Mouse (Mus musculus): ENCODE results near the gene Proca1.

Gene Proca1

GRCm38 (mm10) chr11:78193113-78193512 lies at the start of gene Proca1:
TSS of gene Proca1 (plus strand) at chr11:78193392.
- no peak for DNase-seq (ENCODE audit: low read depth, low spot score)

DNA sequence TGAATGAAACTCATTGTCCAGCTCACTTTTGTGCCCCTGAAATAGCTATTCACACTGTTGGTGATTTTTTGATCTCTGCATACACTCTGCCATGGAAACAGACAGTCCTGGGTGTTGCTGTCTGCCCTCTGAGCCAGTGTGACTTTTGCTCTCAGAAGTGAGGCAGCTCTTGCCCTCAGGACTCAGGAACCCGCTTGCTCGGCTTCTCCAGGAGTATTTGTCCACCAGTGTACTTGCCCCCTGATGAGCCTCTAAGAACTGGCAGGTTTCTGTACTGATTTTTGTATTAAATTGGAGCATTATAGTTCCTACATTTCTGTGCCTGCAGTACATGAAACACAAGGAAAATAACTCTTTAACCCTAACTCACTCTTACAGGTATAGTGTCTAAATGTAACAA lies 49.7 kb upstream of the Proca1 start:
- DNase-seq (ENCODE audit: low read depth, low spot score): no peak

DNA sequence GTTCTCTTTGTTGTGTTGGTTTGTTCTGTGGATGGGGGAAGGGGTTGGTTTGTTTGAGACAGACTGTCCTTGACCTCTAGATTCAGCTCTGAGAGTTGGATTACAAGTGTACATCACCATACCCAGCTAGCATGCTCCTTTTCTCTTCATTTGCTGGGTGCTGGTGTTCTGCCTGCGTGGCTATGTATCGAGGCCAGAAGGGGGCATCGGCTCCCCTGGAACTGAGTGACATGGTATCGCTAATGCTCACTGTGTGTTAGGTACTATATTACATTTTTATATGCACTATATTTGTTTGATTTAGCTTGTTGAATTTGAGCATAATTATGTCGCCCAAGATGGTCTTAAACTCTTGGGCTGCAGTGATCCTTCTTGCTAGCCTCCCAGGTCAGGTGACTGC lies 47.0 kb upstream of the Proca1 start:
- DNase-seq (ENCODE audit: low read depth, low spot score): no peak

GRCm38 (mm10) chr11:78146707-78147543 lies 46.3 kb upstream of the Proca1 start:
- DNase-seq (ENCODE audit: low read depth, low spot score): no peak

- peak; percentile 78 for DNase-seq (ENCODE audit: low read depth, low spot score)
Measured at GRCm38 (mm10) chr11:78151161-78151560, 42.0 kb upstream of the Proca1 start.

DNA sequence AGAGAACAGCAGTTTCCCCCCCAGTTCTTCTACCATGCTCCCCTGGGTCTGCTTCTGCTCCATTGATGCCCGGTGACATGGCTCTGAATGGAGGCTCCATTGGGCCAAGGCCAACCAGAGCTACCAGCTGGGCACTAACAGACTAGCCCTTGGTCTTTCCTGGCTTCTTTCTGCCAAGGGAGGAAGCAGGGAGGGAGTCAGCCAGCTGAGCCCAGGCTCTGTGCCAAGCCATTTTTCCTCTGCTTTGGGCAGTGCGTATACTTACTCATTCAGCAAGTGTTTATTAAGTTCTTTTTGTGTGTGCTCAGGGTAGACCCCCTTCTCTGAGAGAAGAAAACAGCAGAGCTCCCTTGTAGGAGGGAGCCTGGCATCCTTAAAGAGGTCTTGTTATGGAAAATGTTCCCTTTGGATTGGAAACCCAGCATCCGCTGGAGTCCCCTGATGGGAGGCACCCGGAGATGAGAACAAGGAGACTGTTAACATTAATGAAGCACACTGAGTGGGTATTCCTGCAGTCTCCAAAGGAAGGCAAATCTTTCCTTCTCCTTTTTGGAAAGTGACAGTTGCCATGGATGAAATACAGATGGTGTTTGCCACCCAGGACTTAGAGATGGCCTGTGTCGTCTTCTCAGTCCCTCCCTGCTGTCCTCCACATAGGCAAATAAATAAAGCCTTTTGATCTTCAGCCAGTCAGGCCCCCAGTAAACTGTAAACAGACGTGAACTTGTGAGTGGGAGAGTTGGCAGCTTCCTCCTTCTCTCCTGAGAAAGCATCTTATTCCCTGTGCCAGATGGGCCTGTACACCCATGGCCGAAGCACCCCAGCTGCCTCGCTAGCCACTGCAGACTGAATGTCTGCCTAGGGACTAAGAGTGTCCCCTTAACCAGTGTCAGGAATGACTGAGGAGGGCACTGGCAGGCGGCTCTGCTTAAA lies 40.6 kb upstream of the Proca1 start:
- no peak for DNase-seq (ENCODE audit: low read depth, low spot score)

- no peak for DNase-seq (ENCODE audit: low read depth, low spot score)
Measured at GRCm38 (mm10) chr11:78153778-78154177, 39.4 kb upstream of the Proca1 start.

DNA sequence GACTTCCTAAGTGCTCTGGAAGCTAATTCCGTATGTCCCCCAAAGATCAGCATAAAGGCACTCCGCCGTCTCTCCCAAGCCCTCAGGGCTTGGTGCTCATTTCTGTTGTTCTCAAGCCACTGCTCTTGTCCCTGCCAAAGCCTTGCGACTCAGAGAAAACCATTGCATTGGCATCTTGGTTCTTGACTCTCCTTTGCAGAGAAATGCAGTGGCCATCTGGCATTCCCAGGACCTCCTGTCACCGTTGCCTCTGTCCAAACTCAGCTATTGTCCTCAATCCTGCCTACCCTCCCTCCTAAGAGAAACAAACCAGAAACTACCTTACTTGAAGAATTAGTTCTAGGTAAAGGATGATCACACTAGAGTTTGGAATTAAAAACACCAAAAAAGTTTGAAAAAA lies 37.5 kb upstream of the Proca1 start:
- no peak for DNase-seq (ENCODE audit: low read depth, low spot score)

- DNase-seq (ENCODE audit: low read depth, low spot score): no peak
Measured at GRCm38 (mm10) chr11:78156156-78156699, 37.0 kb upstream of the Proca1 start.

DNA sequence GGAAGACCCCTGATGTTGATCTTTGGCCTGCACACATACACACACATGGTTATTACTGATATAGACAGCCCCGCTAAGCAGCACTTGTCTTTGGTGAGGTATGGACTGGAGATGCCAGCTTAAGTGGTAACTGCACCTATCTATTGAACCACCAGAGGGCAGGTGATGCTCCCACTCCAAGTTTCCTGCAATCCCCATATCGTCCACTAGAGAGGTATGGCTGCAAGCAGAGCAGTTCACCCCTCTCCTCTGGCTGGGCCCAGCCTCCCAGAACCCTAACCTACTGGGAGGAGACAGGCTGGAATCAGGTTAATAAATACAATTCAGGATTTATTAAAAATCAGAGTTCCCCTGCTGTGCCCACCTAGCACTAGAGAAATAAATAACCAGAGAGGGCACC lies 34.1 kb upstream of the Proca1 start:
- DNase-seq (ENCODE audit: low read depth, low spot score): peak; percentile 93

GRCm38 (mm10) chr11:78159557-78159956 lies 33.6 kb upstream of the Proca1 start:
- peak; percentile 24 for DNase-seq (ENCODE audit: low read depth, low spot score)

DNA sequence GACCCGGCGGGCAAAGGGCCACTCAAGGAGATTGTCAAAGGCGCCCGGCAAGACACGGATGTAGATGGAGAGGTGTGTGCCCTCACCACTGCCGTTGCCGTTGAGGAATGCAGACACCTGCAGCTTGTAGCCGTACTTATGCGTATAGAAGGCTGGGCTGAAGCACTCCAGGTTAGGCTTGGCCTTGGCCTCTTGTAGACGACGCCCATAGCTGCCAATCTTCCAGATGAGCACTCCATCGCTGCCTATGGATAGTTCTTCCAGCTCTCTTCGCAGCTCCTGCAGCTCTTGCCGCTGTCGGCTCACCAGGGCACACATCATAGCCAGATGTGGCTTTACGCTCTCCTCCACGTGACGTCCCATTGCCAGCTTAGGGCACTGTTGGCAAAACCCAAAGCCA lies 33.0 kb upstream of the Proca1 start:
- DNase-seq (ENCODE audit: low read depth, low spot score): peak; percentile 32

- no peak for DNase-seq (ENCODE audit: low read depth, low spot score)
Measured at GRCm38 (mm10) chr11:78160675-78161074, 32.5 kb upstream of the Proca1 start.

DNA sequence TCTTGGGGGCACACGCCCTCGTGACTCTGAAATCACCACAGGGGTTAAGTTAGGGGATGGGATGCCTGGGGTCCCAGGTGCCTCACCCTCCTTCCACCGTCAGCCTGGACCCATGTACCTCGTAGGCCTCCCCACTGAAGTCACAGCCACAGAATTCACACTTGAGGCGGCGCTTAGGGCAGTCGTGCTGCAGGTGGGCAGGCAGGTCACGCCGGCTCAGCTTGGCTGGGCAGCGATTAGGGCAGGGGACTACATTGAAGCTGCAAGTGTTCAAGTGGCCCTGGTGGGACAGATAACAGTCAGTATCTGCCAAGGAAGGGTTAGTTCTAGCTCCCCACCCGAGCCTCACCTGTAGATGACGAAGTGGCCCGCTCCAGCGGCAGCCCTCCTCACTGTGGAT lies 32.0 kb upstream of the Proca1 start:
- DNase-seq (ENCODE audit: low read depth, low spot score): no peak

DNA sequence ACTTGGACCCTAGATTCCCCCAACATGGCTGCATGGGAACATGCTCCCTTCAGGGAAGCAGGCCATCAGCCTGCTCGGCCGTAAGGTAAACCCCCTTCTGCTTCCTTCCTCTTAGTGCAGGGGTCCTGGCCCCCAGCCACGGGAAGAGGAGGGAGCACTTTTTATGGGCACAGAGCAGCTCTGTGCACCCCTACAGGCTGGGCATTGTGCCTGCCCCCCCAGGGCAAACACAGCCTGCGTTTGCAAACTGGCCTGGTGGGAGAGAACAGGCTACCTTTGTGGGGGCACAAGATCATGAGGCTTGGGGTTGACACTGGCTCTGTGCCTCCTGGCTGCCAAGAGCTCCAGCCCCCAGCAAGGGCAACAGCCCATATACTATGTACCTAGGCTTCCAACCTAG lies 31.2 kb upstream of the Proca1 start:
- DNase-seq (ENCODE audit: low read depth, low spot score): no peak

- DNase-seq (ENCODE audit: low read depth, low spot score): no peak
Measured at GRCm38 (mm10) chr11:78162504-78162903, 30.7 kb upstream of the Proca1 start.

GRCm38 (mm10) chr11:78163045-78163444 lies 30.1 kb upstream of the Proca1 start:
- no peak for DNase-seq (ENCODE audit: low read depth, low spot score)

DNA sequence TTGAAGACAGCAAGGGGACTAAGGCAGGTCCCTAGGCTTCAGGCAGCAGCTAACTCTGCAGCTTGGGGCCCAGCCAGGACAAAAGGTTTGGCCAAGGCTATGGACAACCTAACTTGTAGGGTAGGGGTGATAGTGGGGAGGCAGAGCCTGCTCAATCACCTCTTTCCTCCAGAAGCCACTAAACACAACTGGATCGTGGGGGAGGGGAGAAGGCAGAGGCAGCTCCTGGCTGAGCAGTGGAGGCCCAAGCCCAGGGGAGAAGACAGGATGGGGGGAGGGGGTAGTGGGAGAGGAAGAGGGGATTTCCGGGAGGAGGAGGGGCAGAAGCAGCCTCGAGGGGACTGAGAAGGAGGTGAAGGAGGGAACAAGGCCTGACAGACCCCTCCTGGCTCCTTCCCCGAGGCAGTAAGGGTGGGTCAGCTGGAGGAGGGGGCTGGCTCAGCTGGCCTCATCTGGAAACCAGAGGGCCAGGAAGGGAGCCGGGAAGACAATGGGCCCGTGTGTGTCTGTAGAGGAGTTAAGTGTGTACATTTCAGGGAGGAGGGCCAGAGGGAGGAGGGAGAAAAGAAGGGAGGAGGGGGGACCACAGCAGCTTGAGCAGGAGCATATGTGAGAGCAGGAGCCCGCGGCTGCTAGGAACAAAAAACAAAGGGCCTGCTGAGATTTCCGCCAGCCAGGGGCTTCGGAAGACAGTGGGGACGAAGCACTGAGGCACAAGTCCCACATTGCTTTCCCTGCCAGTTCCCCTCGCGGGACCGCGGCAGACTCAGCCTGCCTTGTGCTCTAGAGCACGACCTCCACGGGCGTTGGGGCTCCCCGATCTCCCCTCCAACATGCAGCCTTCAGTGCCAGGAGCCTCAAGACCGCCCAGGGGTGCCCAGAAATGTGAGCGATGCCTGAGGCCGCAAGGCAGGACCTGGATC lies 29.2 kb upstream of the Proca1 start:
- DNase-seq (ENCODE audit: low read depth, low spot score): peak; percentile 89

DNA sequence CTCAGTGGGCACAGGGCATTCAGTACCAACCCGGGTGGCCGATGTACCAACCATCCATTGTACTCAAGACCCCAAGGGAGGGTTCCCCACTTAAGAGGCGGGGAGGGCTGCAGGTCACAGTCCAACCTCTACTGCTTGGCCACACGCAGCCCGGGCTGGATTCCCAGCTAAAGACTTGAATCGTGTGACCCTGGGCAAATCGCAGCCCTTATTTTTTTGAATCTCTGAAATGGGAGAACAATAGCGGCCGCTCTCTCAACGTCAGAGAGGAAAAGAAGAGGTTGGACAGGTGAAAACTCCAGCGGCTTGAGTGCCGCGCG lies 28.6 kb upstream of the Proca1 start:
- no peak for DNase-seq (ENCODE audit: low read depth, low spot score)

DNA sequence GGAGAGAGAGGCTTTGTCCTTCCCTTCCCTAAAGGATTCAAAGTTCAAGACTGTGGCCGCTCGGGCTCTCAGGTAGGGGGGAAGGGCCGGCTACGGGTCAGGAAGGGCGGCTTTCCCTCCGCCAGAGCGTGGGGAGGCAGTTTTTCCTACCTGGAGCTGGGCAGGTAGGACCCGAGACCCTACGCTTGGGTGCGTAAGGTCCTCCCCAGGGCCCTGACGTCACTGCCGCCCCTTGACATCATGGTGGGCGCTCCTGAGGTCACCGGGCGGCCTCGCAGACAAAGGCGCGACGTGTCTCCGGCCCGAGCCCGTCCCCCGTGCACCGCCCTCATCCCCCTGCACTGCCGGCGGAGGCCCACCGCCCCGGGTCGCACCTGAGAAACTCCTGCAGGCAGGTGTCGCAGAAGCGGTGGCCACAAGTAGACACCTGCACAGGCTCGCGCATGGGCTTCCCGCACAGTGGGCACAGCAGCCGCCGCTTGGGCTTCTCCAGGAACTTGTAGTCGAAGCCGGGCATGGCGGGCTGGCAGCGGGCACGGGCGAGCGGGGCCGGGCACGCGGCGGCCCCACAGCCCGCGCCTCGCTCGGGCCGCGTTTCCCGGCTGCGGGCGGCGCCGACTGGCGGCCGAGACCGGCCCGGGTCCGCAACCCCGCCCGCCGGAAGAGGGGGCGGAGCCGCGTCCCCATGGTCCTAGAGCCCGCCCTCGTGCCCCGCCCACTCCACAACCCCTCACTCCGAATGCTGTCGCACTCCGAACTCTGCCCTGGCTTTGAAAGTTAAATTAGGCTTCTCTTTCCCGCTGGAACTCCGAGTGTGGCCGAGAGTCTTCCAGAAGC lies 28.1 kb upstream of the Proca1 start, which contains the start of gene Traf4:
Gene Traf4, minus strand, starts transcription at position 666 of the 837 bp plus-strand sequence.
- DNase-seq (ENCODE audit: low read depth, low spot score): peak; percentile 95
